Mouse (Mus musculus): ENCODE data around the gene Zfp553.

DNA sequence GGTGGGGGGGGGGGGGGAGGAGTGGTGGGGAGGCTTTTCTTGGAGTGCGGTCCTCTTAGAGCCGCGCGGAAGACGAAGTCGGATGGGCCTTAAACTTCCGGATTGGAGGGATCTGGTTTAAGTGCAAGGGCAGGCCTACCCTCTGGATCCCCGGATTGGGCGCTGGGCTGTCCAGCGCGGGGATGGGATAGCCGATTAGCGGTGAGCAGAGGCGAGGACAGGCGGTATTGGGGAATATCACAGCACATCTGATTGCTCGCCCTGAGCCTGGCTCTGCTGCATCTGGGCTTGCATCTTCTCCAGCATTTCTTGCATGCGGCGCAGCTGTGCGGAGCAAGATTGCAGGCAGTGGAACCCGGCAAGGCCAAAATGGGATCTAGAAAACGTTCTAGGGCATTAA is 18.3 kb upstream of the Zfp553 start:
- TF ChIP-seq CTCF (IDR thresholded peaks at IDR 0.05) (no peak), EP300 (IDR thresholded peaks at IDR 0.05) (no peak)
